Mouse (Mus musculus): ENCODE results near the gene Rgs2.

Gene Rgs2

GRCm38 (mm10) chr1:143982765-143983312 is 21.1 kb downstream of the Rgs2 start:
- DNase-seq: no peak

- no peak for DNase-seq
Observed at GRCm38 (mm10) chr1:143982085-143982764, 21.7 kb downstream of the Rgs2 start.

GRCm38 (mm10) chr1:143980811-143981210 is 23.1 kb downstream of the Rgs2 start:
- no peak for DNase-seq

- no peak for DNase-seq
Observed at GRCm38 (mm10) chr1:143974637-143975036, 29.3 kb downstream of the Rgs2 start.

- no peak for DNase-seq
Observed at GRCm38 (mm10) chr1:143962301-143962700, 41.7 kb downstream of the Rgs2 start.

GRCm38 (mm10) chr1:143960340-143960739 is 43.6 kb downstream of the Rgs2 start:
- no peak for DNase-seq

GRCm38 (mm10) chr1:143956090-143956489 is 47.9 kb downstream of the Rgs2 start:
- DNase-seq: no peak

GRCm38 (mm10) chr1:143952841-143953240 is 51.1 kb downstream of the Rgs2 start:
- DNase-seq: no peak

Data from thymus, postnatal 25 days (tissue).